Comparison of ENCODE assay signal across 26 mouse cellular contexts in genomic region chr1:56789641-56790040, GRCm38 (mm10).
"Had no signal": no experiment of that assay in that cellular context is flagged by ENCODE, and none has a peak within 500 bp of the region (broad histone marks: within the 10 kb centered on the region; RNA-seq: fewer than 3 reads in every experiment).

No protein-coding gene starts in this region.

- H3K4me2 ChIP-seq: heart, embryonic 12.5 days; hindbrain, embryonic 12.5 days; hindbrain, embryonic 14.5 days; intestine, embryonic 15.5 days; kidney, embryonic 15.5 days; limb, embryonic 12.5 days had no signal

- H3K4me1 ChIP-seq: heart, embryonic 10.5 days; heart, embryonic 12.5 days; hindbrain, embryonic 10.5 days; hindbrain, embryonic 12.5 days; intestine, embryonic 15.5 days; kidney, embryonic 15.5 days; limb, embryonic 10.5 days; limb, embryonic 12.5 days had no signal

- H3K9ac ChIP-seq: forebrain, postnatal 0 days; heart, embryonic 12.5 days; hindbrain, embryonic 12.5 days; hindbrain, embryonic 14.5 days; intestine, embryonic 15.5 days; kidney, embryonic 15.5 days; limb, embryonic 12.5 days had no signal

- H3K36me3 ChIP-seq: heart, embryonic 10.5 days; heart, embryonic 12.5 days; hindbrain, embryonic 10.5 days; hindbrain, embryonic 12.5 days; intestine, embryonic 15.5 days; kidney, embryonic 15.5 days; limb, embryonic 10.5 days; limb, embryonic 12.5 days had no signal

- DNase-seq: forebrain, postnatal 0 days; gastrocnemius, postnatal 14 days; gastrocnemius, postnatal 36 days; heart, adult 2 months; heart, postnatal 10 days; heart, postnatal 4 days; kidney, adult 2 months; kidney, adult 9 months; kidney, postnatal 14 days; kidney, postnatal 36 days; layer of hippocampus, adult 9-11 months; liver had no signal

- H3K27me3 ChIP-seq: heart, embryonic 12.5 days; hindbrain, embryonic 12.5 days; intestine, embryonic 15.5 days; kidney, embryonic 15.5 days; limb, embryonic 12.5 days had no signal

- ATAC-seq: forebrain, postnatal 0 days; hindbrain, embryonic 16.5 days; inflammation-experienced regulatory T-cells, adult 6 months; intestine, embryonic 15.5 days; intestine, postnatal 0 days had no signal

- H3K27ac ChIP-seq: heart, adult 2 months; heart, embryonic 10.5 days; hindbrain, embryonic 10.5 days; hindbrain, embryonic 12.5 days; hindbrain, embryonic 14.5 days; intestine, embryonic 15.5 days; kidney, embryonic 15.5 days; kidney, postnatal 0 days; left cerebral cortex, adult 2 months; limb, embryonic 10.5 days; limb, embryonic 12.5 days had no signal

- H3K4me3 ChIP-seq: heart, adult 2 months; heart, embryonic 10.5 days; heart, embryonic 12.5 days; hindbrain, embryonic 10.5 days; hindbrain, embryonic 12.5 days; intestine, embryonic 15.5 days; kidney, embryonic 15.5 days; left cerebral cortex, adult 2 months; limb, embryonic 10.5 days; limb, embryonic 12.5 days had no signal

- H3K9me3 ChIP-seq: heart, embryonic 10.5 days; hindbrain, embryonic 10.5 days; hindbrain, embryonic 12.5 days; intestine, embryonic 15.5 days; kidney, embryonic 15.5 days; limb, embryonic 10.5 days; limb, embryonic 12.5 days had no signal
